Mouse (Mus musculus): ENCODE data around the gene Gm32742. TPM values are rescaled to one million over a fixed set of nuclear protein-coding genes. Genes with fewer than 3 reads are reported as not detected.

The Gm32742 gene
- 0.20 and 0.48 TPM in 2 replicates for total RNA-seq (2014; fragmentation: Nextera tagmentation)
- total RNA-seq (2017) = 0.11 TPM in 1 of 2 replicates, not detected in the other

DNA sequence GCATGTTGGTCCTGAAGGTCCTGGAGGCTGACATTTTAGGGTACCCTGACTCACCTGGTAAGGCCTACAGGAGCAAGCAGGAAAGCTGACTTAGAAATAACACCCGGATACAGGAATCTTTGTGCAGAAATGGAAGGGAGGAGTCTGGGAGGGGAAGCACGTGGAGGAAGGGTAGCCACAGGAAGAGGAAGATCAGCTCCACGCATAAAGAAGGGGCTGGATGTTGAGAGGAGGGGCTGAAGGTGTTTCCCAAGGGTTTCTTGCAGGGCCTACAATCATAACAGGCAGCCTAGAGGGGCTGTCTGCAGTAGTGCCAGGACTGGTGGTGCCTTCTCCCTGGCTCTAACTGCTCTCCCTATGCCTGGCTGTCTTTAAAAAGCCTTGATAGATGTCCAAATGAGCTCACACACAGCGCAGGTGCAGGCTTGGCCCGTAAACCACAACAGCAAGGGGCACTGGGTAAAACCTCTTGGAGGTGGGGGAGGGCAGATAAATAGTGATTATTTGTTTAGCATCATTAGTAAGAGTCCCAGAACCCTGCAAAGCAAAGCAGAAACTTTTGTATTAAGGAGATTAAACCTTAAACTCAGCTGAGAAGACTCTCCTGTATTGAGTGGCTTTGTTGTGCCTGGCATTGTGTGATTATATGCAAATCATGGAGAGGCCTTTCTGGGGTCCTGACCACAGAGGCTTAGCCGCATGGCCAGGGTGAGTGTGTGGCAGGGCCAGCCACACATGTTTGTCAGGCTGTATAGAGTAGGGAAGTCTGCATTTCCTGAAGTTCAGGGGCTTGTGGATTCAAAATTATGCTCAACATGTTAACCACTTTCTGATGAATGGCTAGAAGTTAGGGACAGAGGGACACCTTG, at the start of gene Gm32742:
Gene Gm32742 (minus strand): TSS at position 206 of the 869 bp plus-strand sequence.
- ATAC-seq (replicated peaks; ENCODE audit: low FRiP score, low TSS enrichment, poor library complexity, severe bottlenecking) = no peak; the same call in 1 of the 2 replicates

DNA sequence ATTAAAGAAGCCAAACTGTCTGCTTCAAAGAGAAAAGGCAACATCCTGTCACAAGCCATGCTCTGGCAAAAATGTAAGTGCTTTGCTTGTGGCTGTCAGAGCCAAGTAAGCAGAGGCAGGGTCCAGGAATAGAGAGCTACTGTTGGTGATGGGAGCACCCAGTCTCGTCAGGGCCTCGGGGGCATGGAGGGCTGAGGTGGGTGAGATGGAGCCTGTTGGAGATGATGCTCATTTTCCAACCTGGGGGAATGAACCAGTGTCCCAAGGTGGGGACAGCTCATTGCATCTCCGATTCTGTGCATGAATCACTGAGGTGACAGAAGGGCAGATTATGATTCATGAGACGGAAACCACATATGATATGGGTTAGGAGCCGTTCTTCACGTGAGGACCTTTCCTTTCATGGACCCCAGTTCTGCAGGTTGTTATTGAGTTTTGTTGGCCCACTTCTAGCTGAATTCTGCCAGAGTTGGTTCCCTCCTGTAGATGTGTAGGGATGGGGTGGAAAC, 48.5 kb upstream of the Gm32742 start:
- ATAC-seq (replicated peaks; ENCODE audit: low FRiP score, low TSS enrichment, poor library complexity, severe bottlenecking) = no peak

DNA sequence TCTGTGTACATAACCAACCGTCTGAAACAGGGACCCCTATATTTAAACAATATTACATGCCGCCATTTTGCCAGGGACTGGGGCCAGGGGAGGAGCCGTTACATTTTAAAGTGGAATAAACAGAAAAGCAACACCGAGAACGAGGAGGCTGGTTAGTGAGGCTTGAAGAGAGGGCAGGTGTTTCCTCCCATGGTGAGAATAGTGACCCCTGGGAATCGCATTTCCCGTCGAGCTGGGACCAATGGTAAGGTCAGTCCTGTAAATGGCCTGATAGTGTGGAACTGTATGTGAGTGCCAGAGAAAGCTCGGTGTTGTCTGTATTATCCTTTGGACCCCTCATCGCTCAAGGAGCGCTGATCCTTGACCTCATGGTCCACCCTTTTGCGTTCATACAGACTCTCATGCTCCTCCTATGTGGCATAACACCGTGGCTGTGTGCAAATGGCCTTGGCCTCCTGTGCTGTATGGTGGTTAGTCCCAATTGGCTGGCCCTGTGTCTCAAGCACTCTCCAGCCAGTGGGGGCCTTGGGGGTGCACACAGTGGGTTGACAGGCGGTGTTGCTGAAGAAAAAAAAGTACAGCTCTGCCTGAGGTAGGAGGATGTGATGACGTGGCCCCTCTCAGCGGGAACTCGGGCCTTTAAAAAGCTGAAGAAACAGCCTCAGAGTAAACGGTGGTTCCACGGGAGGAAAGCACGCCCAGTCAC, 47.9 kb upstream of the Gm32742 start, which contains the start of gene Pou2af1:
Gene Pou2af1 (plus strand): TSS at position 686 of the 706 bp plus-strand sequence.
- ATAC-seq (replicated peaks; ENCODE audit: low FRiP score, low TSS enrichment, poor library complexity, severe bottlenecking) = no peak

- no peak for ATAC-seq (replicated peaks; ENCODE audit: low FRiP score, low TSS enrichment, poor library complexity, severe bottlenecking)
Measured at GRCm38 (mm10) chr9:51211191-51211590, 45.9 kb upstream of the Gm32742 start.

- no peak for ATAC-seq (replicated peaks; ENCODE audit: low FRiP score, low TSS enrichment, poor library complexity, severe bottlenecking)
Measured at GRCm38 (mm10) chr9:51208974-51209332, 43.6 kb upstream of the Gm32742 start.

DNA sequence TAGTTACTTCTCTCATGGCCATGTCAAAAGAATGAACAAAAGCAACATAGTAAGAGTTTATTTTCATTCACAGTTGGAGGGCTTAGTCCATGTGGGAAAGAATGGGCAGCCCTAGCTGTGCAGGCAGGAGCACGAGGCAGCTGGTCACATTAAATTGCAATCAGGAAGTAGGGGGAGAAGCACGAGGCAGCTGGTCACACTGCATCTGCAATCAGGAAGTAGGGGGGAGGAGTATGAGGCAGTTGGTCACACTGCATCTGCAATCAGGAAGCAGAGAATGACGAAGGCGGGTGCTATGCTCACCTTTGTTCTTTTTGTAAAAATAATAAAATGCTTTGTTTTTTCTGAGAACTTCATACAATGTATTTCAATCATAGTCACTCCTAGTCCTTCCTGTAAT, 29.5 kb upstream of the Gm32742 start:
- no peak for ATAC-seq (replicated peaks; ENCODE audit: low FRiP score, low TSS enrichment, poor library complexity, severe bottlenecking)

GRCm38 (mm10) chr9:51190655-51191054, 25.3 kb upstream of the Gm32742 start:
- ATAC-seq (replicated peaks; ENCODE audit: low FRiP score, low TSS enrichment, poor library complexity, severe bottlenecking) = no peak

- ATAC-seq (replicated peaks; ENCODE audit: low FRiP score, low TSS enrichment, poor library complexity, severe bottlenecking) = no peak
Measured at GRCm38 (mm10) chr9:51185871-51186270, 20.6 kb upstream of the Gm32742 start.

DNA sequence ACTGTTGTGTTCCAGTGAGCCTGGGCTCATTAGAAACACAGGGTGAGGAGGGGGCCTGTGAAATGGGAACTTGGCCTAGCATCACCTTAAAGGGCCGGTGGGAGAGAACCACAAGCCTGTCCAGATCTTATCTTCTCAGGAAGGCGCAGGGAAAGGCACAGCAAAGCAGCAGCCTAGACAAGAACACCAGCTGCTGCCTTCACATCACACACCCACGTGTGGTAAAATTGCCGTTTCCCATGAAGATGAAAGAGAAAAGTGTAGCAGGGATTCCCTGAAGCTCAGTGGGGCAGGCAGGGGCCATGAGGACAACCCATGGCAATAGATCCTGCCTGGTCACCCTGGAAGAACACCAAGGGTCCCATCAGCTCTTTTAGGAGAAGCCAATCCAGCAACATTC, 20.1 kb upstream of the Gm32742 start:
- ATAC-seq (replicated peaks; ENCODE audit: low FRiP score, low TSS enrichment, poor library complexity, severe bottlenecking) = no peak

GRCm38 (mm10) chr9:51182716-51183710, 17.7 kb upstream of the Gm32742 start:
- no peak for ATAC-seq (replicated peaks; ENCODE audit: low FRiP score, low TSS enrichment, poor library complexity, severe bottlenecking)

DNA sequence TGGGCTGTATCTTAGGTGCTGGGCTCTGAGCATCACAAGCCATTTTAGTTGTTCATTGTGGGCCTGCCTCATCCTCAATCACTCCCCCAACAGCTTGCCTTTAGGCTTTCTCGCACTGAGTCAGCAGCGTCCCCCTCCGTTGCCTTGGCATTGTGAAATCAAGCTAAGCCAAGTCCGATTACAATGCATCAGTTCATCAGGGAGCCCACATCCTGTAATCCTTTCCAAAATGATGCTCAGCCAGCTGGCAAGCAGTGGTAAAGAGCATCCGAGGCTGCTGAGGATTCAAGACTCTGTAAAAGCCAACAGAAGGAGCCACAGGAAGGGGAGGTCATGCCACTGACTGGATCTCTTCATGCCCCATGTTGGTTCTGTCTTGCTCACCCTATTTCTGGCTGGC, 15.3 kb upstream of the Gm32742 start:
- no peak for ATAC-seq (replicated peaks; ENCODE audit: low FRiP score, low TSS enrichment, poor library complexity, severe bottlenecking)

DNA sequence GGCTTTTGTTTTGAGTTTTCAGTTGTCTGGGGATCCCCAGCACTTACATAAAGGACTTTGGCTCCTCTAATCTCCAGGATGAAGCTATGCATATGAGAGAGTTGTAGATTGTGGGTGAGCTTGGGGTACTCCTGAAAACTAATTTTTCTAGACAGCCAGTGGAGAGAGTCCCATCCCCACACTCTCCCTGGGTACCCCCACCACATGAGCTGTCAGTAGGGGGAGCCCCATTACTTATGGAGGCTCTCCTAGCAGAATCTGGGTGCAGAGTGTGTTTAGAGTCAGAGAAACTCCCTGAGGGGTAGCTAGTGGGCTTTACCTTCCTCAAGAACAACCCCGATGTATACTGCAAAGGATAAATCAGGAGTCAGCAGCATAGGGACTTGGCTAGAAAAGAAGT, 13.0 kb upstream of the Gm32742 start:
- ATAC-seq (replicated peaks; ENCODE audit: low FRiP score, low TSS enrichment, poor library complexity, severe bottlenecking) = no peak

DNA sequence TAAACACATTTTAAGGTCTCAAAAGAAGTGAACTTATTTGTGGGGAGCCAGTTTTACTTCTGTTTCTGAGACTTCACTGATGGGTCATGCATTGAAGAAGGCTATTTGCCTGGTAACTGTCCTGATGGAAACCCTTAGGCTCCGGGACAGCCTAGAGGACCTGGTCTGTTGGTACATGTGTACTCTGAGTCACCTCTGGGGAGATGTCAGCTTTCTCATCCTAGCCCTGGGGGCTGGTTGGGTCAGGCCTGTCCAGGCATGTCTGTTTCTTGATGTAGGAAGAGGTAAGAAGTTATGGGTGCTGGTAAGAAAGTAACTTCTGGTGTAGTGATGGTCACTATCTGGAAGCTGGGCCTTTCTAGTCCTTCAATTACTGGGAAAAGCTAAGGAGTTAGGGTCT, 10.4 kb upstream of the Gm32742 start:
- no peak for ATAC-seq (replicated peaks; ENCODE audit: low FRiP score, low TSS enrichment, poor library complexity, severe bottlenecking)

DNA sequence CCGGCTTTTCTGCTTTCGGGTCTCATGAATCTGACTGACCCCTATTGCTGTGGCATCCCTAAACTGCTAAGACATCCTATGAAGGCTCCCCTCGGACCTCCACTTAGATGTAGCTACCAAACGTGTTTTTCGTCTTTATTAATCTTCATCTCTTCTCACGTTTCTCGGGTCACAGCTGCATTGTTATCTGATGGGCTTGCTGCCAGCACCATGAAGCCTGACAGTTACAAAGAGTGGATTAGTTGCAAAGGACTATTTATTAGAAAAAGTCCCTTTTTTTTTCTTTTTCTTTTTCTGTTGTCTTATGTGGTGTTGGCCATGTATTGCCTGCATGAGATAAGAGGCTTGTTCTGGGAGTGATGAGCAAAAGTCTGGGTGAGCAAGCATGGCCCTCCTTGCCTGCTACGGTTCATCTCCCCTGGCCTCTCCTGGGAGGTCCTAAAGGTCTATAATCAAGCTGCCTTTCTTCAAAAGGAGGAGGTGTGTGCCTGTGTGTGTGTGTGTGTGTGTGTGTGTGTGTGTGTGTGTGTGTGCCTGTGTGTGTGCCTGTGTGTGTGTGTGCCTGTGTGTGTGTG, 9.7 kb upstream of the Gm32742 start:
- ATAC-seq (replicated peaks; ENCODE audit: low FRiP score, low TSS enrichment, poor library complexity, severe bottlenecking) = peak; percentile 86

DNA sequence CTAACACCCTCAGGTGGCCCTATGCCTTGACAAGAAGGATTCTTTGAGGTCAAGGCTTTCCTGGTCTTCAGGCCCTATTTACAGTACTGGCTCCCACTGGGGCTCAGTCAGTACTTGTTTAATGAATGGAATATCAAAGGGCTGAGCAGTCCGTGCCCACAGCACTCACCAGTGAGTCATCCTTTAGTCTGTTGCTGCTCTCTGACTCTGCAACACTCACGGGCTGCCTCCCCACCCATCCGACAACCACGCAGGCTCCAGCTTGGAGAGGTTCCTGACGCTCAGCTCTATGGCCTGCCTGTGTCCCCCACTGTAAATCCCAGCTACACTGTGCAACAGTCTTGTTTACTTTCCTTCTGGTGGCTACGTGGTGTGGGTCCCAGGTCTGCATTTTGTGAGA, 5.0 kb upstream of the Gm32742 start:
- no peak for ATAC-seq (replicated peaks; ENCODE audit: low FRiP score, low TSS enrichment, poor library complexity, severe bottlenecking)

DNA sequence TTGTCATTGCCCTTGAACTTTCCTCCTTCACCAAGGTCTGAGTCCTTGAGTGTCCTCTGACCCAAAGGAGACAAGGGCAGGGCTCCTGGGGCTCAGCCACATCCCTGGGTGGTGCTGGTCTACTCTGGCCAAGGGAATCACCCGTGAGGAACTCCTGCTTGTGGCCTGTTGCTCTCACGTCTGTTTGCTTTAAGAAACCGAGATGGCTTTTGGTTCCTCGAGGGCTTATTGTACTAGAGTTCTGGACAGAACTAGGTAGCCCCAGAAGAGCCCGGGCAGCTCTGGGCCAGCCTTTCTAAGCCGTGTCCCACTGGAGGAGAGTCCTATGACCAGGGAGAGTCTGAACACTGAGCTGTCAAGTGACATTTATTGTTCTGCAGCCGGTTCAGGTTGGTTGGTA, 3.8 kb upstream of the Gm32742 start:
- ATAC-seq (replicated peaks; ENCODE audit: low FRiP score, low TSS enrichment, poor library complexity, severe bottlenecking) = no peak

GRCm38 (mm10) chr9:51168698-51169097, 3.4 kb upstream of the Gm32742 start:
- ATAC-seq (replicated peaks; ENCODE audit: low FRiP score, low TSS enrichment, poor library complexity, severe bottlenecking) = no peak

DNA sequence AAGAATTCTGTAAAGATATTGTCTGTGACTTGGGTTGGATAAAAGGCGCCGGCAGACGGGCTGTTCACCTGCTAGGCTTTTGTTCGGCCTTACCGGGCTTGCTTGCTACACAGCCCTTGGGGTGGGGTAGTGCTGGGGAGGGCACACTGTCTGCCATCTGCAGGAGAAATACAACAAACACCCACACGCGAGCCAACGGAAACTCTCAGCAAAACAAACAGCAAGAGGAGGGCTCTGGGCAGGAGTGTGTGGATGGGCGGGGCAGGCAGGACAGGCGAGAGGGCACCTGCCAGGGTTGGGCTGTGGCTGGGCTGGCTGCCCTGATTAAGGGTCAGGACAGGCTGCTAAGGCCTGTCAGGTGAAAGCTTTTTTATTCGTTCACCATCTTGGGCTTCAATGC, 2.6 kb upstream of the Gm32742 start:
- peak; percentile 55; the same call in 1 of the 2 replicates for ATAC-seq (replicated peaks; ENCODE audit: low FRiP score, low TSS enrichment, poor library complexity, severe bottlenecking)

GRCm38 (mm10) chr9:51163989-51164388, 1.3 kb downstream of the Gm32742 start:
- ATAC-seq (replicated peaks; ENCODE audit: low FRiP score, low TSS enrichment, poor library complexity, severe bottlenecking) = no peak

Data from megakaryocyte-erythroid progenitor cell, adult 5-6 weeks (primary cell).